17 mouse cellular contexts compared by ENCODE assay signal in genomic region chr4:115886875-115887274, GRCm38 (mm10). TPM values are rescaled to one million over a fixed set of nuclear protein-coding genes. Genes with fewer than 3 reads are reported as not detected.
DNase-seq lines count a peak whose midpoint lies in the region; ATAC-seq lines count a peak whose summit lies in the region.
"Had no signal": no experiment of that assay in that cellular context is flagged by ENCODE, and none has a peak within 500 bp of the region (broad histone marks: within the 10 kb centered on the region; RNA-seq: fewer than 3 reads in every experiment).

No protein-coding gene starts in this region.

- peak; percentile 52; the same call in 1 of the 2 replicates for ATAC-seq in granulocyte monocyte progenitor cell, adult 5-6 weeks (replicated peaks; ENCODE audit: poor library complexity, severe bottlenecking)
- ATAC-seq: forebrain, embryonic 16.5 days had no signal

- DNase-seq in heart, postnatal 4 days, result peak; percentile 31
- DNase-seq in heart, adult 11 months, result no peak
- DNase-seq in 416B (ENCODE audit: low read depth) (peak; percentile 40), R1 (ENCODE audit: low read depth, low spot score) (peak; percentile 32)
- no peak for DNase-seq in cerebellum, postnatal 14 days
- no peak for DNase-seq in gastrocnemius, postnatal 4 days (ENCODE audit: low spot score in 2 of 2)
- DNase-seq: cerebellum, adult 2 months; kidney, adult 11 months; lung, adult 2 months; thymus, postnatal 25 days had no signal

RNA-seq across cellular contexts. Expression of gene Kncn, which starts 2.7 kb away (rescaled TPM):
- total RNA-seq in heart, postnatal 4 days (2021), result not detected
- total RNA-seq in granulocyte monocyte progenitor cell, adult 5-6 weeks (2014; fragmentation: Nextera tagmentation), result not detected in 2 replicates
- total RNA-seq in granulocyte monocyte progenitor cell, adult 5-6 weeks (2017), result not detected in 2 replicates
- not detected for total RNA-seq in gastrocnemius, postnatal 4 days (2021)
- total RNA-seq: adrenal gland, adult 18-20 months; gastrocnemius, adult 18-20 months; heart, postnatal 14 days; neutrophil, adult 5-6 weeks had no signal

RNA-seq across cellular contexts. Expression of gene 6430628N08Rik, which starts 3.6 kb away (rescaled TPM):
- not detected for total RNA-seq in heart, postnatal 4 days (2021)
- not detected in 2 replicates for total RNA-seq in granulocyte monocyte progenitor cell, adult 5-6 weeks (2014; fragmentation: Nextera tagmentation)
- total RNA-seq in granulocyte monocyte progenitor cell, adult 5-6 weeks (2017), result not detected in 2 replicates
- total RNA-seq in gastrocnemius, postnatal 4 days (2021), result not detected
- total RNA-seq: adrenal gland, adult 18-20 months; gastrocnemius, adult 18-20 months; heart, postnatal 14 days; neutrophil, adult 5-6 weeks had no signal

RNA-seq across cellular contexts. Expression of gene Mknk1, which starts 47.9 kb away (rescaled TPM):
- 10 to 100 TPM; 22.1 to 23.6 TPM for total RNA-seq in heart, postnatal 4 days (2021)
- 30.0 and 48.8 TPM in 2 replicates for total RNA-seq in granulocyte monocyte progenitor cell, adult 5-6 weeks (2014; fragmentation: Nextera tagmentation)
- total RNA-seq in granulocyte monocyte progenitor cell, adult 5-6 weeks (2017), result 30.2 and 39.0 TPM in 2 replicates
- total RNA-seq in gastrocnemius, postnatal 4 days (2021), result 10 to 100 TPM; 45.8 to 47.8 TPM

RNA-seq across cellular contexts. Expression of gene Dmbx1, which starts 52.9 kb away (rescaled TPM):
- total RNA-seq in heart, postnatal 4 days (2021), result not detected
- not detected in 2 replicates for total RNA-seq in granulocyte monocyte progenitor cell, adult 5-6 weeks (2014; fragmentation: Nextera tagmentation)
- not detected in 2 replicates for total RNA-seq in granulocyte monocyte progenitor cell, adult 5-6 weeks (2017)
- not detected for total RNA-seq in gastrocnemius, postnatal 4 days (2021)
- total RNA-seq: adrenal gland, adult 18-20 months; gastrocnemius, adult 18-20 months; heart, postnatal 14 days; left cerebral cortex, adult 18-20 months; neutrophil, adult 5-6 weeks had no signal

RNA-seq across cellular contexts. Expression of gene Mob3c, which starts 59.0 kb away (rescaled TPM):
- 1 to 10 TPM; 6.3 to 8.1 TPM for total RNA-seq in heart, postnatal 4 days (2021)
- total RNA-seq in granulocyte monocyte progenitor cell, adult 5-6 weeks (2014; fragmentation: Nextera tagmentation), result 6.0 and 6.3 TPM in 2 replicates
- total RNA-seq in granulocyte monocyte progenitor cell, adult 5-6 weeks (2017), result 2.6 and 6.2 TPM in 2 replicates
- 1 to 10 TPM; 5.5 to 8.1 TPM for total RNA-seq in gastrocnemius, postnatal 4 days (2021)

Comparison
In these comparisons a context has a peak if more than half of its experiments do, and no peak if none do; other contexts are left out.
1. DNase-seq: peak in heart, postnatal 4 days (single experiment), 416B (single experiment) and R1 (single experiment); none in heart, adult 11 months (single experiment), cerebellum, postnatal 14 days (0 of 2) and gastrocnemius, postnatal 4 days (0 of 2).